Mouse (Mus musculus) forebrain, embryonic 14.5 days (tissue): ENCODE measurements around the gene Ceacam12. TPM values are rescaled to one million over a fixed set of nuclear protein-coding genes. Genes with fewer than 3 reads are reported as not detected.
"Not testable (repeated sequence)": the region's sequence is repeated elsewhere in the genome, so short reads cannot be mapped to it uniquely, and the experiment has no call there.

Source experiments
- ATAC-seq: fragments of 200-750 bp; cut with Nextera tagmentation; 2 replicates; pipeline ENCODE4 v1.8.0; 2017; ENCODE audit warnings: mild to moderate bottlenecking, moderate library complexity
- DNase-seq: peaks from one replicate; pipeline ENCODE4 v3.0.0-alpha.2; 2015; ENCODE audit warnings: low spot score
- H3K27ac ChIP-seq: fragments of 300-500 bp; sonication (generic); 2 replicates; pipeline ENCODE4 v1.5.1; 2014; ENCODE audit warnings: low read depth, mild to moderate bottlenecking, control low read depth, low read length, moderate library complexity
- H3K27me3 ChIP-seq: fragments of 300-500 bp; sonication (generic); replicated peaks from 2 replicates; pipeline ENCODE4 v1.6.1; 2014; ENCODE audit warnings: low read length, control low read depth, mixed read lengths; ENCODE audit not compliant: control insufficient read depth, insufficient read depth
- H3K36me3 ChIP-seq: fragments of 300-500 bp; sonication (generic); 2 replicates; pipeline ENCODE4 v1.6.1; 2014; ENCODE audit warnings: low read length, control low read depth; ENCODE audit not compliant: control insufficient read depth, insufficient read depth
- H3K4me1 ChIP-seq: fragments of 300-500 bp; sonication (generic); 2 replicates; pipeline ENCODE4 v1.6.1; 2014; ENCODE audit warnings: antibody characterized with exemption, low read length, control low read depth; ENCODE audit not compliant: control insufficient read depth, insufficient read depth
- H3K4me2 ChIP-seq: fragments of 300-500 bp; sonication (generic); 2 replicates; pipeline ENCODE4 v1.6.1; 2014; ENCODE audit warnings: mild to moderate bottlenecking, control low read depth, low read length
- H3K4me3 ChIP-seq: fragments of 300-500 bp; sonication (generic); 2 replicates; pipeline ENCODE4 v1.5.1; 2014; ENCODE audit warnings: low read depth, low read length, control low read depth
- H3K9ac ChIP-seq: fragments of 300-500 bp; sonication (generic); 2 replicates; pipeline ENCODE4 v1.6.1; 2014; ENCODE audit warnings: mild to moderate bottlenecking, low read length, control low read depth, moderate library complexity
- H3K9me3 ChIP-seq: fragments of 300-500 bp; sonication (generic); replicated peaks from 2 replicates; pipeline ENCODE4 v1.6.1; 2016; ENCODE audit warnings: low read length, control low read depth, mixed read lengths; ENCODE audit not compliant: control insufficient read depth
- WGBS: fragments of 180-500 bp; shearing (Covaris S2); extraction: QIAGEN DNeasy Blood & Tissue Kit; methylation state at CpG from one replicate; pipeline ENCODE4 v1.1.7; 2014; 5-methylcytosine and 5-hydroxymethylcytosine counted together
- microRNA-seq: library from miRNA; unstranded; fragments of <30 nt; microRNA quantifications from one replicate; pipeline ENCODE4, GENCODE M21; 2016
- polyA plus RNA-seq: library from polyadenylated mRNA; unstranded; fragments of >200 nt; fragmentation: Nextera tagmentation; extraction: Ambion mirVana; gene quantifications from 2 replicates; pipeline ENCODE4 v1.2.1, GENCODE M21; 2014

The Ceacam12 gene
- not detected in 2 replicates for polyA plus RNA-seq

- DNase-seq (no peak), ATAC-seq (no peak)
- no peak within 1 kb of the TSS for H3K4me3 ChIP-seq
- WGBS = 78% methylated on average over 1 of the region's 1 CpGs
- no peak within 1 kb of the TSS for H3K9ac ChIP-seq
- no peaks in the 10 kb centered on the region for H3K36me3 ChIP-seq
- peaks cover 24% of the 10 kb centered on the region; the same call in 1 of the 2 replicates for H3K9me3 ChIP-seq
- no peaks in the 10 kb centered on the region for H3K27me3 ChIP-seq
- H3K4me1 ChIP-seq = no peaks in the 10 kb centered on the region
- no peak within 1 kb of the TSS for H3K4me2 ChIP-seq
- no peak within 1 kb of the TSS for H3K27ac ChIP-seq
These were observed at the start of gene Ceacam12 for GRCm38 (mm10) chr7:18065629-18066028. Gene Ceacam12 (plus strand): TSS chr7:18065929.

GRCm38 (mm10) chr7:18073821-18074220, 8.1 kb downstream of the Ceacam12 start:
- not testable (repeated sequence) for H3K4me3 ChIP-seq, ATAC-seq, H3K4me1 ChIP-seq, H3K4me2 ChIP-seq, H3K9ac ChIP-seq, H3K27ac ChIP-seq, H3K27me3 ChIP-seq, H3K36me3 ChIP-seq, DNase-seq
- peaks cover 22% of the 10 kb centered on the region; the same call in 1 of the 2 replicates for H3K9me3 ChIP-seq
- 97% methylated on average over 1 of the region's 1 CpGs for WGBS

GRCm38 (mm10) chr7:18100785-18101184, 35.1 kb downstream of the Ceacam12 start:
- Histone ChIP-seq H3K4me2 (no peak overlapping the region), H3K27me3 (no peaks in the 10 kb centered on the region), H3K9me3 (peaks cover 6% of the 10 kb centered on the region), H3K36me3 (no peaks in the 10 kb centered on the region), H3K4me3 (no peak overlapping the region), H3K4me1 (no peaks in the 10 kb centered on the region), H3K9ac (no peak overlapping the region), H3K27ac (no peak overlapping the region)
- ATAC-seq = no peak
- WGBS = 37% methylated on average over 2 of the region's 2 CpGs
- no peak for DNase-seq

Small RNA genes within 50 kb of the gene (microRNA-seq; reads per million reads assigned to microRNA genes)
- not detected for gene Gm22414

Other genes with a start within 250 kb of the Ceacam12 start
- not detected in 2 replicates for gene Gm5155, start 194.2 kb upstream of the Ceacam12 start, polyA plus RNA-seq
- gene Ceacam11, start 93.8 kb upstream of the Ceacam12 start, polyA plus RNA-seq = not detected in 2 replicates
- gene Ceacam13, start 56.0 kb upstream of the Ceacam12 start, polyA plus RNA-seq = not detected in 2 replicates
- gene Igfl3, start 110.6 kb downstream of the Ceacam12 start, polyA plus RNA-seq = not detected in 2 replicates
- gene Mill1, start 179.4 kb downstream of the Ceacam12 start, polyA plus RNA-seq = not detected in 2 replicates